Mouse (Mus musculus): ENCODE measurements around the gene Nom1.

- peak; percentile 97 for TF ChIP-seq CTCF (IDR thresholded peaks at IDR 0.05; ENCODE audit: borderline replicate concordance, extremely low read depth, insufficient read depth, insufficient read length)
- TF ChIP-seq POLR2A (IDR thresholded peaks at IDR 0.05; ENCODE audit: borderline replicate concordance, extremely low read depth, insufficient read depth, insufficient read length, poor library complexity, severe bottlenecking), result no peak
Observed at GRCm38 (mm10) chr5:29388944-29389765, 45.3 kb upstream of the Nom1 start.
